ENCODE assay signal across 7 mouse cellular contexts in genomic region chr8:120215416-120216141, GRCm38 (mm10). TPM values are rescaled to one million over a fixed set of nuclear protein-coding genes. Genes with fewer than 3 reads are reported as not detected.
A peak's percentile ranks its signal among the peaks of the same experiment; 100 is the strongest.
DNase-seq lines count a peak whose midpoint lies in the region; ATAC-seq and TF ChIP-seq lines count a peak whose summit lies in the region.

No protein-coding gene starts in this region.

- H3K4me3 ChIP-seq in liver, postnatal 0 days (ENCODE audit: low read depth, low read length) = no peak overlapping the region
- no peak overlapping the region for H3K4me3 ChIP-seq in liver, embryonic 11.5 days (ENCODE audit: low read depth, low read length)
- H3K4me3 ChIP-seq in embryonic facial prominence, embryonic 13.5 days = no peak overlapping the region
- H3K4me3 ChIP-seq in hindbrain, embryonic 10.5 days = no peak overlapping the region
- H3K4me3 ChIP-seq in thymus, adult 2 months (ENCODE audit: control insufficient read depth, insufficient read depth, low read length) = no peak overlapping the region

- ATAC-seq in liver, postnatal 0 days = peak; percentile 25
- ATAC-seq in liver, embryonic 11.5 days (replicated peaks; ENCODE audit: low FRiP score) = no peak
- ATAC-seq in embryonic facial prominence, embryonic 13.5 days (ENCODE audit: insufficient number of reproducible peaks, insufficient read depth, low FRiP score, low TSS enrichment, low read depth) = no peak

- H3K9me3 ChIP-seq in liver, postnatal 0 days (ENCODE audit: low read length) = no peaks in the 10 kb centered on the region
- no peaks in the 10 kb centered on the region for H3K9me3 ChIP-seq in liver, embryonic 11.5 days (ENCODE audit: control insufficient read depth, low read length)
- H3K9me3 ChIP-seq in embryonic facial prominence, embryonic 13.5 days = no peaks in the 10 kb centered on the region
- no peaks in the 10 kb centered on the region for H3K9me3 ChIP-seq in hindbrain, embryonic 10.5 days

- TF ChIP-seq EP300 in liver, postnatal 0 days (IDR thresholded peaks at IDR 0.05; ENCODE audit: low read depth) = no peak

- TF ChIP-seq POLR2A in thymus, adult 2 months (IDR thresholded peaks at IDR 0.05; ENCODE audit: control insufficient read depth, extremely low read depth, insufficient read depth, low read length, poor library complexity) = no peak

- peak; percentile 40 for DNase-seq in liver, postnatal 0 days
- no peak for DNase-seq in liver, embryonic 11.5 days (ENCODE audit: low spot score)
- DNase-seq in hindbrain, embryonic 10.5 days (ENCODE audit: low spot score) = peak; percentile 49
- peak; percentile 75 for DNase-seq in skeletal muscle tissue, adult 2 months (ENCODE audit: low read depth, low spot score)
- DNase-seq in thymus, postnatal 10 days (ENCODE audit: low spot score in 2 of 2) = no peak
- no peak for DNase-seq in thymus, adult 2 months

- no peaks in the 10 kb centered on the region for H3K27me3 ChIP-seq in liver, postnatal 0 days (ENCODE audit: insufficient read depth, low read length)
- peaks cover 2% of the 10 kb centered on the region; the same call in 1 of the 2 replicates for H3K27me3 ChIP-seq in liver, embryonic 11.5 days (replicated peaks; ENCODE audit: control insufficient read depth, insufficient read depth, low read length)
- no peaks in the 10 kb centered on the region for H3K27me3 ChIP-seq in embryonic facial prominence, embryonic 13.5 days
- no peaks in the 10 kb centered on the region; the same call in 1 of the 2 replicates for H3K27me3 ChIP-seq in hindbrain, embryonic 10.5 days (ENCODE audit: insufficient read depth, poor library complexity, severe bottlenecking)
- no peaks in the 10 kb centered on the region for H3K27me3 ChIP-seq in thymus, adult 2 months (ENCODE audit: control insufficient read depth, insufficient read depth, low read length)

- H3K4me1 ChIP-seq in liver, postnatal 0 days (ENCODE audit: insufficient read depth) = peaks cover 15% of the 10 kb centered on the region
- H3K4me1 ChIP-seq in liver, embryonic 11.5 days (replicated peaks; ENCODE audit: control insufficient read depth, insufficient read depth, low read length) = peaks cover 27% of the 10 kb centered on the region
- H3K4me1 ChIP-seq in embryonic facial prominence, embryonic 13.5 days = peaks cover 73% of the 10 kb centered on the region
- H3K4me1 ChIP-seq in hindbrain, embryonic 10.5 days (replicated peaks) = peaks cover 73% of the 10 kb centered on the region
- H3K4me1 ChIP-seq in thymus, adult 2 months (replicated peaks; ENCODE audit: control insufficient read depth, insufficient read depth, low read length) = no peaks in the 10 kb centered on the region; the same call in 1 of the 2 replicates

- no peak overlapping the region for H3K4me2 ChIP-seq in liver, postnatal 0 days (ENCODE audit: low read depth, low read length)
- H3K4me2 ChIP-seq in liver, embryonic 11.5 days = no peak overlapping the region
- H3K4me2 ChIP-seq in embryonic facial prominence, embryonic 13.5 days = peak overlapping the region; percentile 9; the same call in 1 of the 2 replicates

- H3K9ac ChIP-seq in liver, postnatal 0 days (replicated peaks) = no peak overlapping the region
- no peak overlapping the region for H3K9ac ChIP-seq in liver, embryonic 11.5 days (ENCODE audit: low read depth, low read length)
- H3K9ac ChIP-seq in embryonic facial prominence, embryonic 13.5 days = no peak overlapping the region

- no peak overlapping the region for H3K27ac ChIP-seq in liver, postnatal 0 days (ENCODE audit: low read depth)
- no peak overlapping the region for H3K27ac ChIP-seq in liver, embryonic 11.5 days (ENCODE audit: low read depth, low read length)
- peak overlapping the region; percentile 67 for H3K27ac ChIP-seq in embryonic facial prominence, embryonic 13.5 days
- peak overlapping the region; percentile 73 for H3K27ac ChIP-seq in hindbrain, embryonic 10.5 days
- no peak overlapping the region for H3K27ac ChIP-seq in thymus, adult 2 months (ENCODE audit: control insufficient read depth, insufficient read depth, low read length)

- H3K36me3 ChIP-seq in liver, postnatal 0 days (replicated peaks; ENCODE audit: insufficient read depth, low read length) = no peaks in the 10 kb centered on the region
- no peaks in the 10 kb centered on the region for H3K36me3 ChIP-seq in liver, embryonic 11.5 days (ENCODE audit: control insufficient read depth, insufficient read depth, low read length)
- H3K36me3 ChIP-seq in embryonic facial prominence, embryonic 13.5 days = no peaks in the 10 kb centered on the region
- no peaks in the 10 kb centered on the region for H3K36me3 ChIP-seq in hindbrain, embryonic 10.5 days
- H3K36me3 ChIP-seq in thymus, adult 2 months (ENCODE audit: control insufficient read depth, insufficient read depth, low read length) = no peaks in the 10 kb centered on the region

- no peak for TF ChIP-seq CTCF in liver, postnatal 0 days (IDR thresholded peaks at IDR 0.05; ENCODE audit: low read depth)
- TF ChIP-seq CTCF in thymus, adult 2 months (IDR thresholded peaks at IDR 0.05; ENCODE audit: borderline replicate concordance, control insufficient read depth, extremely low read depth, insufficient read depth, low read length, poor library complexity) = no peak

- 56% methylated on average over 7 of the region's 7 CpGs for WGBS in liver, postnatal 0 days (ENCODE audit: insufficient replicate concordance)
- WGBS in liver, embryonic 11.5 days = 56% methylated on average over 7 of the region's 7 CpGs
- WGBS in embryonic facial prominence, embryonic 13.5 days = 42% methylated on average over 7 of the region's 7 CpGs
- 49% methylated on average over 7 of the region's 7 CpGs for WGBS in hindbrain, embryonic 10.5 days
- WGBS in thymus, adult 2 months = 82% methylated on average over 7 of the region's 7 CpGs

RNA-seq across cellular contexts. Expression of gene Gse1, which starts 12.7 kb away (rescaled TPM):
- polyA plus RNA-seq in liver, postnatal 0 days (2015; fragmentation: Nextera tagmentation; extraction: Ambion mirVana) = 7.1 and 7.7 TPM in 2 replicates
- polyA plus RNA-seq in liver, embryonic 11.5 days (2014; fragmentation: Nextera tagmentation; extraction: Ambion mirVana) = 23.1 and 25.3 TPM in 2 replicates
- 6.4 and 8.6 TPM in 2 replicates for polyA plus RNA-seq in embryonic facial prominence, embryonic 13.5 days (2015; fragmentation: Nextera tagmentation; extraction: Ambion mirVana)
- 14.3 and 22.9 TPM in 2 replicates for polyA plus RNA-seq in hindbrain, embryonic 10.5 days (2016; fragmentation: Nextera tagmentation; extraction: Ambion mirVana)
- 202 and 226 TPM in 2 replicates for polyA plus RNA-seq in thymus, adult 2 months (2012; rRNA removed)

RNA-seq across cellular contexts. Expression of gene Fam92b, which starts 38.3 kb away (rescaled TPM):
- polyA plus RNA-seq in liver, postnatal 0 days (2015; fragmentation: Nextera tagmentation; extraction: Ambion mirVana) = not detected in 2 replicates
- 0.27 TPM in 1 of 2 replicates, not detected in the other for polyA plus RNA-seq in liver, embryonic 11.5 days (2014; fragmentation: Nextera tagmentation; extraction: Ambion mirVana)
- polyA plus RNA-seq in embryonic facial prominence, embryonic 13.5 days (2015; fragmentation: Nextera tagmentation; extraction: Ambion mirVana) = 1.3 and 1.7 TPM in 2 replicates
- 0.95 and 4.1 TPM in 2 replicates for polyA plus RNA-seq in hindbrain, embryonic 10.5 days (2016; fragmentation: Nextera tagmentation; extraction: Ambion mirVana)
- 0.39 TPM in 1 of 2 replicates, not detected in the other for polyA plus RNA-seq in thymus, adult 2 months (2012; rRNA removed)

Comparison
In these comparisons a context has a peak if more than half of its experiments do, and no peak if none do; other contexts are left out.
1. DNase-seq: peak in liver, postnatal 0 days (single experiment), hindbrain, embryonic 10.5 days (single experiment) and skeletal muscle tissue, adult 2 months (single experiment); none in liver, embryonic 11.5 days (single experiment), thymus, postnatal 10 days (0 of 2) and thymus, adult 2 months (single experiment).
2. H3K27ac ChIP-seq: peak in embryonic facial prominence, embryonic 13.5 days (single experiment) and hindbrain, embryonic 10.5 days (single experiment); none in liver, postnatal 0 days (single experiment), liver, embryonic 11.5 days (single experiment) and thymus, adult 2 months (single experiment).